Mouse (Mus musculus): Measurements from ENCODE around the gene Ip6k3. TPM values are rescaled to one million over a fixed set of nuclear protein-coding genes. Genes with fewer than 3 reads are reported as not detected.

The Ip6k3 gene
- polyA plus RNA-seq, 2 experiments, result 0.04 TPM; not detected in 1

- no peaks in the 10 kb centered on the region for H3K36me3 ChIP-seq (replicated peaks; ENCODE audit: control insufficient read depth, insufficient read depth, low read depth)
- H3K4me2 ChIP-seq (ENCODE audit: low read depth), result no peak overlapping the region
- 0 out of 2 replicates have a peak, but pooled peaks have one; percentile 45 for ATAC-seq (ENCODE audit: insufficient read depth)
- DNase-seq (ENCODE audit: low read depth in 3 of 3, low spot score in 3 of 3), result no peak
- H3K27me3 ChIP-seq (ENCODE audit: control insufficient read depth, insufficient read depth, low read length), result no peaks in the 10 kb centered on the region
- H3K4me1 ChIP-seq (replicated peaks; ENCODE audit: control insufficient read depth in 2 of 2, insufficient read depth in 2 of 2, low read length in 1 of 2), result peaks cover 6 to 13% of the 10 kb centered on the region in 2 experiments
- peaks cover 3% of the 10 kb centered on the region for H3K9me3 ChIP-seq (ENCODE audit: control insufficient read depth, low read length)
- H3K4me3 ChIP-seq (ENCODE audit: insufficient read depth in 1 of 2, low read depth in 2 of 2, low read length in 2 of 2), result no peak overlapping the region
- H3K27ac ChIP-seq, result no peak overlapping the region
- WGBS (ENCODE audit: insufficient replicate concordance), result 73% methylated on average over 17 of the region's 17 CpGs
- TF ChIP-seq EP300 (IDR thresholded peaks at IDR 0.05; ENCODE audit: low read depth), result 0 out of 2 replicates have a peak, but pooled peaks have one; percentile 14
- TF ChIP-seq CTCF (IDR thresholded peaks at IDR 0.05; ENCODE audit: low read depth), result no peak
- H3K9ac ChIP-seq (replicated peaks), result no peak overlapping the region
Measured at GRCm38 (mm10) chr17:27178427-27179177, 11.0 kb upstream of the Ip6k3 start.

- TF ChIP-seq CTCF (IDR thresholded peaks at IDR 0.05; ENCODE audit: low read depth), result no peak
- no peak for TF ChIP-seq EP300 (IDR thresholded peaks at IDR 0.05; ENCODE audit: low read depth)
- Histone ChIP-seq H3K27ac (no peak overlapping the region), H3K9me3 (ENCODE audit: control insufficient read depth, low read length) (peaks cover 3% of the 10 kb centered on the region), H3K4me3 (ENCODE audit: insufficient read depth in 1 of 2, low read depth in 2 of 2, low read length in 2 of 2) (no peak overlapping the region), H3K9ac (replicated peaks) (no peak overlapping the region), H3K4me1 (replicated peaks; ENCODE audit: control insufficient read depth in 2 of 2, insufficient read depth in 2 of 2, low read length in 1 of 2) (peaks cover 4 to 9% of the 10 kb centered on the region in 2 experiments; a peak in 2 of 4 replicates), H3K27me3 (ENCODE audit: control insufficient read depth, insufficient read depth, low read length) (no peaks in the 10 kb centered on the region), H3K4me2 (ENCODE audit: low read depth) (no peak overlapping the region), H3K36me3 (replicated peaks; ENCODE audit: control insufficient read depth, insufficient read depth, low read depth) (no peaks in the 10 kb centered on the region)
- DNase-seq (ENCODE audit: low read depth in 3 of 3, low spot score in 3 of 3) (no peak), ATAC-seq (ENCODE audit: insufficient read depth) (no peak)
- WGBS (ENCODE audit: insufficient replicate concordance), result 77% methylated on average over 9 of the region's 9 CpGs
Measured at GRCm38 (mm10) chr17:27178019-27178418, 10.4 kb upstream of the Ip6k3 start.

- no peak for TF ChIP-seq CTCF (IDR thresholded peaks at IDR 0.05; ENCODE audit: low read depth)
- no peak for TF ChIP-seq EP300 (IDR thresholded peaks at IDR 0.05; ENCODE audit: low read depth)
- 75% methylated on average over 4 of the region's 4 CpGs for WGBS (ENCODE audit: insufficient replicate concordance)
- no peak overlapping the region for H3K4me2 ChIP-seq (ENCODE audit: low read depth)
Measured at GRCm38 (mm10) chr17:27176754-27177153, 9.2 kb upstream of the Ip6k3 start.

GRCm38 (mm10) chr17:27176287-27176686 lies 8.7 kb upstream of the Ip6k3 start:
- ATAC-seq (ENCODE audit: insufficient read depth) (no peak), DNase-seq (ENCODE audit: low read depth in 3 of 3, low spot score in 3 of 3) (no peak)
- no peak for TF ChIP-seq EP300 (IDR thresholded peaks at IDR 0.05; ENCODE audit: low read depth)
- TF ChIP-seq CTCF (IDR thresholded peaks at IDR 0.05; ENCODE audit: low read depth), result no peak
- Histone ChIP-seq H3K9ac (replicated peaks) (no peak overlapping the region), H3K4me3 (ENCODE audit: insufficient read depth in 1 of 2, low read depth in 2 of 2, low read length in 2 of 2) (no peak overlapping the region), H3K27ac (no peak overlapping the region), H3K27me3 (ENCODE audit: control insufficient read depth, insufficient read depth, low read length) (no peaks in the 10 kb centered on the region), H3K9me3 (ENCODE audit: control insufficient read depth, low read length) (peaks cover 3% of the 10 kb centered on the region), H3K36me3 (replicated peaks; ENCODE audit: control insufficient read depth, insufficient read depth, low read depth) (no peaks in the 10 kb centered on the region), H3K4me2 (ENCODE audit: low read depth) (no peak overlapping the region), H3K4me1 (replicated peaks; ENCODE audit: control insufficient read depth in 2 of 2, insufficient read depth in 2 of 2, low read length in 1 of 2) (no peaks in the 10 kb centered on the region)
- WGBS (ENCODE audit: insufficient replicate concordance), result 61% methylated on average over 3 of the region's 3 CpGs

More at GRCm38 (mm10) chr17:27176754-27177153, 9.2 kb upstream of the Ip6k3 start:
- Histone ChIP-seq H3K9ac (replicated peaks) (no peak overlapping the region), H3K9me3 (ENCODE audit: control insufficient read depth, low read length) (peaks cover 3% of the 10 kb centered on the region), H3K4me3 (ENCODE audit: insufficient read depth in 1 of 2, low read depth in 2 of 2, low read length in 2 of 2) (no peak overlapping the region), H3K27ac (no peak overlapping the region), H3K4me1 (replicated peaks; ENCODE audit: control insufficient read depth in 2 of 2, insufficient read depth in 2 of 2, low read length in 1 of 2) (peaks cover 0 to under 1% of the 10 kb centered on the region in 2 experiments; a peak in 1 of 4 replicates), H3K27me3 (ENCODE audit: control insufficient read depth, insufficient read depth, low read length) (no peaks in the 10 kb centered on the region), H3K36me3 (replicated peaks; ENCODE audit: control insufficient read depth, insufficient read depth, low read depth) (no peaks in the 10 kb centered on the region)
- DNase-seq (ENCODE audit: low read depth in 3 of 3, low spot score in 3 of 3) (no peak), ATAC-seq (ENCODE audit: insufficient read depth) (no peak)

DNA sequence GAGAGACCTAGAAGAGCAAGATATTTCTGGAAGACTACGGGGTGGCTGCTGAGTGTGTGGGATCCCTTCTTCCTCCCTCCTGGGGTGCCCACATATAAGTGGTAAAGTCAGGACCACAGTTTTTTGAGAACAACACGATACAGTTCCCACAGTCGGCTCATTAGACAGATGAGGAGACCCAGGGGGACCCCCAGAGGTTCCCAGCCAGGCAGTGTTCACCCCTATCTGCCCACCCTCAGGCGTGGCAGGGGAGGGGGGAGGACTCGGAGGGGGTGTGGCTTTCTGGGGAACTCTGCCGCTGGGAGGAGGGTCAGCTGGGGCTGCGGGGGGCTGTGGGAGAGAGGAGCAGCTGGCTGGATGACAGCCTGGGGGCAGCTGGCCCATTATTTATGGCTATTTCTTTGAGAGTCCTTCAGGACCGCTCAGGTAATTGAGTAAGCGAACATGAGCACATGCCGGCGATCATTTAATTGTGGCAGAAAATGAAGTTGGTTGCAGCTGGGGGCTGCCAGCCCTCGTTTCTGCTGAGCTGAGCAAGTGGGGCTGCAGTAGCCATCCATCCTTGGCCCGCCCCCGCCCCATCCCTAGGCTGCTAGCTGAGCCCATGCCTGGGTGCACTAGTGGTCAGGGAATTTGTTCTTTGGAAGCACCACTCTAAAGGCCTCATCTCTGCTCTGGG lies 7.7 kb upstream of the Ip6k3 start:
- H3K27ac ChIP-seq, result no peak overlapping the region
- no peak for TF ChIP-seq CTCF (IDR thresholded peaks at IDR 0.05; ENCODE audit: low read depth)
- TF ChIP-seq EP300 (IDR thresholded peaks at IDR 0.05; ENCODE audit: low read depth), result no peak
- H3K9ac ChIP-seq (replicated peaks), result no peak overlapping the region
- H3K4me1 ChIP-seq (replicated peaks; ENCODE audit: control insufficient read depth in 2 of 2, insufficient read depth in 2 of 2, low read length in 1 of 2), result no peaks in the 10 kb centered on the region
- ATAC-seq (ENCODE audit: insufficient read depth), result no peak
- no peaks in the 10 kb centered on the region for H3K36me3 ChIP-seq (replicated peaks; ENCODE audit: control insufficient read depth, insufficient read depth, low read depth)
- no peak for DNase-seq (ENCODE audit: low read depth in 3 of 3, low spot score in 3 of 3)
- no peak overlapping the region for H3K4me2 ChIP-seq (ENCODE audit: low read depth)
- 41% methylated on average over 14 of the region's 14 CpGs for WGBS (ENCODE audit: insufficient replicate concordance)
- peaks cover 3% of the 10 kb centered on the region for H3K9me3 ChIP-seq (ENCODE audit: control insufficient read depth, low read length)
- no peak overlapping the region for H3K4me3 ChIP-seq (ENCODE audit: insufficient read depth in 1 of 2, low read depth in 2 of 2, low read length in 2 of 2)
- H3K27me3 ChIP-seq (ENCODE audit: control insufficient read depth, insufficient read depth, low read length), result no peaks in the 10 kb centered on the region

All from liver, embryonic 14.5 days (tissue).